Mouse (Mus musculus): ENCODE data around the gene Mpdz.

Gene Mpdz

GRCm38 (mm10) chr4:81392869-81393268, 49.7 kb downstream of the Mpdz start:
- DNase-seq (ENCODE audit: low spot score): no peak

GRCm38 (mm10) chr4:81389263-81389662, 53.4 kb downstream of the Mpdz start:
- DNase-seq (ENCODE audit: low spot score): no peak

- no peak for DNase-seq (ENCODE audit: low spot score)
These were observed 55.0 kb downstream of the Mpdz start for GRCm38 (mm10) chr4:81387644-81388043.

GRCm38 (mm10) chr4:81372355-81372754, 70.3 kb downstream of the Mpdz start:
- DNase-seq (ENCODE audit: low spot score): no peak

GRCm38 (mm10) chr4:81351368-81351767, 91.2 kb downstream of the Mpdz start:
- no peak for DNase-seq (ENCODE audit: low spot score)

- no peak for DNase-seq (ENCODE audit: low spot score)
These were observed 94.0 kb downstream of the Mpdz start for GRCm38 (mm10) chr4:81348646-81349045.

- DNase-seq (ENCODE audit: low spot score): no peak
These were observed 97.5 kb downstream of the Mpdz start for GRCm38 (mm10) chr4:81345141-81345540.

- no peak for DNase-seq (ENCODE audit: low spot score)
These were observed 109.0 kb downstream of the Mpdz start for GRCm38 (mm10) chr4:81333628-81333991.

- DNase-seq (ENCODE audit: low spot score): peak; percentile 66
These were observed 109.6 kb downstream of the Mpdz start for GRCm38 (mm10) chr4:81332901-81333627.

GRCm38 (mm10) chr4:81332439-81332841, 110.2 kb downstream of the Mpdz start:
- no peak for DNase-seq (ENCODE audit: low spot score)

GRCm38 (mm10) chr4:81327694-81328093, 114.9 kb downstream of the Mpdz start:
- DNase-seq (ENCODE audit: low spot score): no peak

GRCm38 (mm10) chr4:81323853-81324252, 118.8 kb downstream of the Mpdz start:
- no peak for DNase-seq (ENCODE audit: low spot score)

- DNase-seq (ENCODE audit: low spot score): peak; percentile 45
These were observed 120.4 kb downstream of the Mpdz start for GRCm38 (mm10) chr4:81322232-81322631.

GRCm38 (mm10) chr4:81314618-81315017, 128.0 kb downstream of the Mpdz start:
- no peak for DNase-seq (ENCODE audit: low spot score)

- no peak for DNase-seq (ENCODE audit: low spot score)
These were observed 129.4 kb downstream of the Mpdz start for GRCm38 (mm10) chr4:81313246-81313645.

GRCm38 (mm10) chr4:81310168-81310474, 132.5 kb downstream of the Mpdz start:
- DNase-seq (ENCODE audit: low spot score): no peak

- no peak for DNase-seq (ENCODE audit: low spot score)
These were observed 133.0 kb downstream of the Mpdz start for GRCm38 (mm10) chr4:81309473-81310167.

- no peak for DNase-seq (ENCODE audit: low spot score)
These were observed 134.9 kb downstream of the Mpdz start for GRCm38 (mm10) chr4:81307596-81308265.

GRCm38 (mm10) chr4:81302056-81302455, 140.6 kb downstream of the Mpdz start:
- DNase-seq (ENCODE audit: low spot score): no peak

GRCm38 (mm10) chr4:81298384-81298783, 144.2 kb downstream of the Mpdz start:
- DNase-seq (ENCODE audit: low spot score): no peak

- DNase-seq (ENCODE audit: low spot score): no peak
These were observed 149.3 kb downstream of the Mpdz start for GRCm38 (mm10) chr4:81293309-81293708.

GRCm38 (mm10) chr4:81285564-81285963, 157.1 kb downstream of the Mpdz start:
- DNase-seq (ENCODE audit: low spot score): no peak

GRCm38 (mm10) chr4:81283611-81284010, 159.0 kb downstream of the Mpdz start:
- no peak for DNase-seq (ENCODE audit: low spot score)

All from layer of hippocampus, adult 11-12 months (tissue).